Mouse (Mus musculus): ENCODE measurements around the gene Ssr2. TPM values are rescaled to one million over a fixed set of nuclear protein-coding genes. Genes with fewer than 3 reads are reported as not detected.

Gene Ssr2
- polyA plus RNA-seq, 1 experiment from 2014 or later, result 294 TPM

DNA sequence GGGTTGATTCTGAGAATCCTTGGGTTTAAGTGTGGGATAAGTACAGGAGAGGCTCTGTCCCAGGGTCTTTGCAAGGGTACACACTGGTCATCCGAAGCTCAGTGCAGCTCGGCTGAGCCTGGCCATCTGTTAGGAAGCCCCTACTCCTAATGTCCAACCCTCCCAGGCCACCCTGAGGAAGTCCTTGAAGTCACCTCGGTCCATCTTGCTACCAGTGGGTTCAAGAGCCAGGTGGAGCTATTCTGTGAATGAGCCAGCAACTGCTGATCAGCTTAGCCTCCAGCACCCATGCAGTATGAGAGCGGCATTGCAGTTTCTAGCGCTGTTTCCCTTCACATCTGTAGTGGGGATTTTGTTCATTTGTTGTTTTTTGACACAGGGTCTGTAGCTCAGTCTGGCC, 35.6 kb upstream of the Ssr2 start:
- H3K27ac ChIP-seq, result no peak overlapping the region
- no peaks in the 10 kb centered on the region for H3K27me3 ChIP-seq (ENCODE audit: insufficient read depth, low read length)
- DNase-seq (ENCODE audit: low spot score), result no peak
- no peak for TF ChIP-seq CTCF (IDR thresholded peaks at IDR 0.05; ENCODE audit: low read depth)
- peaks cover 26% of the 10 kb centered on the region for H3K4me1 ChIP-seq (replicated peaks; ENCODE audit: insufficient read depth, low read length)
- no peak overlapping the region for H3K4me2 ChIP-seq (ENCODE audit: low read length)
- H3K36me3 ChIP-seq (ENCODE audit: insufficient read depth, low read length), result peaks cover 18% of the 10 kb centered on the region; the same call in 1 of the 2 replicates
- no peak overlapping the region for H3K4me3 ChIP-seq (replicated peaks; ENCODE audit: low read depth, low read length)
- no peak for ATAC-seq (replicated peaks; ENCODE audit: low FRiP score, low read depth)
- no peaks in the 10 kb centered on the region for H3K9me3 ChIP-seq (replicated peaks; ENCODE audit: low read length)
- WGBS, result 63% methylated on average over 5 of the region's 5 CpGs
- H3K9ac ChIP-seq (ENCODE audit: low read depth, low read length), result no peak overlapping the region

DNA sequence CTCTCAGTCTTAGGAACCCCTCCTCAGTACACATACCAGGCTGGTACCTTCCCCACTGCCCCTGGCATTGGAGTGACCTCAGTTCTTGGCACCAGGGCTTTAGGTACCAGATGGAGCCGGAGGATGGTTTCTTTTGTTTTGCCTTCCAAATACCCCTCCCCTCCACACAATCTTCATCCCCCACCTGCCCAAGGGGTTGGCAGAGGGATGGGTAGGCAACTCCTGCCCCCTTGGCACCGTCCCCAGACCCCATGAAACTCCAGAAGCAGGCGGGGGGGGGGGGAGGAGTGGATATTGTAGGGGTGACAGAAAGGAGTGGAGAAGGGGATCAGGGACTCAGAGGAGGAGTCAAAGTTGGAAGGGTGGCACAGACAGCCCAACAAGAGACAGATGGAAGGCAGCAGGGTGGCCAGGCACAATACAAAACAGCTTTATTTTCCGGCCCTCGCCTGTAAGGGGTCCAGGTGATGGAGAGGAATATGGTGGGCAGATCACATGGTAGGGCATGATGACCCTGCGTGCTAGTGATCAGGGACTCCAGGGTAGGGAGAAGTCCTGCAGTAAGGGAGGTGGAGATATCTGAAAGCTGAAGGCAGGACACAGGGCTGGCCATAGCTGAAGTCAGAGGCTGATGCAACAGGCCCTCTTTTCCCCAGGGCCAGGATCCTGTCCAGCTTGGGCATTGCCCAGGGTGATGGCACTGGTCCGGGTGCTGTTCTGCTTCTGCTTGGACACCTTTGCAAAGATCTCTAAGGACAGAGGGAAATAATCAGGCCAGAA, 33.9 kb upstream of the Ssr2 start:
- no peak for TF ChIP-seq CTCF (IDR thresholded peaks at IDR 0.05; ENCODE audit: low read depth)
- Histone ChIP-seq H3K27me3 (ENCODE audit: insufficient read depth, low read length) (no peaks in the 10 kb centered on the region), H3K9me3 (replicated peaks; ENCODE audit: low read length) (no peaks in the 10 kb centered on the region), H3K9ac (ENCODE audit: low read depth, low read length) (no peak overlapping the region), H3K27ac (no peak overlapping the region), H3K4me3 (replicated peaks; ENCODE audit: low read depth, low read length) (no peak overlapping the region), H3K4me2 (ENCODE audit: low read length) (no peak overlapping the region), H3K36me3 (ENCODE audit: insufficient read depth, low read length) (peaks cover 17% of the 10 kb centered on the region; the same call in 1 of the 2 replicates), H3K4me1 (replicated peaks; ENCODE audit: insufficient read depth, low read length) (0 out of 2 replicates have a peak, but pooled peaks cover 9% of the 10 kb centered on the region)
- 68% methylated on average over 7 of the region's 7 CpGs for WGBS
- ATAC-seq (replicated peaks; ENCODE audit: low FRiP score, low read depth), result no peak
- DNase-seq (ENCODE audit: low spot score), result no peak

DNA sequence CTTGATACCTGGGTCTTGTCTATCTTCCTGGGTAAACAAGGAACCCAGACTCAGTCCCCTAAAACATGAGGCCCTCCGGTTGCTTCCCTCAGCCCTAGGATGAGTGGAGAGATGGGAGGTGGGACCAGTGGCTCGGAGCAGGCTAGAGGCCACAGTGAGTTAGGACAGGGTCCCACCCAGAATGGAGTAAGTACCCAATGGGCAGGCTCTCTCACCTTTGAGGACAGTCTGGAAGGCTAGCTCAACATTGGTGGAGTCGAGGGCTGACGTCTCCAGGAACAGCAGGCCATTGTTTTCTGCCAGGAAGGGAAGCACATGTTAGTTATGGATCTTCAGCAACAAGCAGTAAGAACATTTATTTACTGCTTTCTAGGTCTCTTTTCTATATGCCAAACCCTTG, 33.2 kb upstream of the Ssr2 start:
- Histone ChIP-seq H3K36me3 (ENCODE audit: insufficient read depth, low read length) (peaks cover 10% of the 10 kb centered on the region; the same call in 1 of the 2 replicates), H3K9ac (ENCODE audit: low read depth, low read length) (no peak overlapping the region), H3K4me3 (replicated peaks; ENCODE audit: low read depth, low read length) (no peak overlapping the region), H3K4me1 (replicated peaks; ENCODE audit: insufficient read depth, low read length) (0 out of 2 replicates have a peak, but pooled peaks cover 4% of the 10 kb centered on the region), H3K4me2 (ENCODE audit: low read length) (no peak overlapping the region), H3K27ac (no peak overlapping the region), H3K27me3 (ENCODE audit: insufficient read depth, low read length) (no peaks in the 10 kb centered on the region), H3K9me3 (replicated peaks; ENCODE audit: low read length) (no peaks in the 10 kb centered on the region)
- no peak for ATAC-seq (replicated peaks; ENCODE audit: low FRiP score, low read depth)
- WGBS, result 67% methylated on average over 4 of the region's 4 CpGs
- TF ChIP-seq CTCF (IDR thresholded peaks at IDR 0.05; ENCODE audit: low read depth), result no peak
- DNase-seq (ENCODE audit: low spot score), result no peak

DNA sequence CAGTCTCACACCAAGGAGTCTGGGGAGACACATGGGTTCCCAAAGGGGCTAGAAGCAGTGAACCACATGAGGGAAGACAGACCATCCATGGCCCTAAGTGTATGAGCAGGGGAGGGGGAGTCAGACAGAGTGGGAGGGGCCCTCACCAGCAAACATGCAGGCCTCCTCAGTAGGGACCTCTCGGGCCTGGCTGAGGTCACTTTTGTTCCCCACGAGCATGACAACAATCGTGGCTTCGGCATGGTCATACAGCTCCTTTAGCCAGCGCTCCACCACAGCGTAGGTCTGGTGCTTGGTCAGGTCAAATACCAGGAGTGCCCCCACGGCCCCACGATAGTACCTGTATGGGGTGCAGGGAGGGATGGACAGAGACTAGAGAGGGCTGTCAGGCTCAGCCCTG, 32.5 kb upstream of the Ssr2 start:
- H3K4me1 ChIP-seq (replicated peaks; ENCODE audit: insufficient read depth, low read length), result 0 out of 2 replicates have a peak, but pooled peaks cover 4% of the 10 kb centered on the region
- no peak overlapping the region for H3K4me2 ChIP-seq (ENCODE audit: low read length)
- ATAC-seq (replicated peaks; ENCODE audit: low FRiP score, low read depth), result no peak
- no peak overlapping the region for H3K27ac ChIP-seq
- no peak for TF ChIP-seq CTCF (IDR thresholded peaks at IDR 0.05; ENCODE audit: low read depth)
- H3K27me3 ChIP-seq (ENCODE audit: insufficient read depth, low read length), result no peaks in the 10 kb centered on the region
- 79% methylated on average over 8 of the region's 8 CpGs for WGBS
- no peak for DNase-seq (ENCODE audit: low spot score)
- no peaks in the 10 kb centered on the region for H3K9me3 ChIP-seq (replicated peaks; ENCODE audit: low read length)
- 0 out of 2 replicates have a peak, but pooled peaks cover 7% of the 10 kb centered on the region for H3K36me3 ChIP-seq (ENCODE audit: insufficient read depth, low read length)
- H3K4me3 ChIP-seq (replicated peaks; ENCODE audit: low read depth, low read length), result no peak overlapping the region
- no peak overlapping the region for H3K9ac ChIP-seq (ENCODE audit: low read depth, low read length)

DNA sequence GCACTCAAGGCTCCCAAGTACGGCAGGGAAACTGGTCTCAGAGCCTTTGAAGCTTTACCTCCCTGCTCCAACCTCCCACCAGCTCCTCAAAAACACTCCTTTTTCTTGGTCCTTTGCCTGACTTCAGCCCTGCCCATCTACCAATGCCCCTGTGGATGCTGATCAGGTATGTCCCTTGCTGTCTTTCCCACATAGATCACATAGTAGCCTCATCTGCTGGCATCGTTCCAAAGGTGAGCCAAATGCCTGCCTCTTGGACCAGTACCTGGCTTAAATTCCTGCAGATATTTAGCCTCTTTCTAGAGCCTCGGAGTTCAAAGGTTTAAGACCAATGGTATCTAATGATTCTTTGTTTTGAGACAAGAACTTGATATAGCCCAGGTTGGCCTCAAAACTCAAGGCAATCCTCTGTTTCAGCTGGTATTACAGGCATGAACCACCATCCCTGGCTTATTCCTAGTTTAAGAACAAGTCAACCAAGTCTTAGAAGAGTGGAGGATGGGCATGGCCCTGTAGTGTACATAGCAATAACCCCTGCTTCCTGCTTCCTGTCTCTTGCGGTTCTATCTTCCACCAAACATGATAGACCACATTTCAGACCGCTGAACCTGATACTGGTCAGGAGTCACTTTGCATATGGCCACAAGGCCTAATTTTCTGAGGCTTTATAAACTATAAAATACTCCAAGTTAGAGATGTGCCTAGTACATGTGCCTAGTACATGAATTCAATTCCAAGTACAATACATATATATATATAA, 31.8 kb upstream of the Ssr2 start:
- DNase-seq (ENCODE audit: low spot score), result no peak
- H3K4me1 ChIP-seq (replicated peaks; ENCODE audit: insufficient read depth, low read length), result 0 out of 2 replicates have a peak, but pooled peaks cover under 1% of the 10 kb centered on the region
- no peak for TF ChIP-seq CTCF (IDR thresholded peaks at IDR 0.05; ENCODE audit: low read depth)
- H3K4me3 ChIP-seq (replicated peaks; ENCODE audit: low read depth, low read length), result no peak overlapping the region
- ATAC-seq (replicated peaks; ENCODE audit: low FRiP score, low read depth), result no peak
- 0 out of 2 replicates have a peak, but pooled peaks cover under 1% of the 10 kb centered on the region for H3K36me3 ChIP-seq (ENCODE audit: insufficient read depth, low read length)
- no peak overlapping the region for H3K4me2 ChIP-seq (ENCODE audit: low read length)
- no peak overlapping the region for H3K9ac ChIP-seq (ENCODE audit: low read depth, low read length)
- no peaks in the 10 kb centered on the region for H3K27me3 ChIP-seq (ENCODE audit: insufficient read depth, low read length)
- H3K27ac ChIP-seq, result no peak overlapping the region
- H3K9me3 ChIP-seq (replicated peaks; ENCODE audit: low read length), result no peaks in the 10 kb centered on the region
- 56% methylated on average over 5 of the region's 5 CpGs for WGBS

DNA sequence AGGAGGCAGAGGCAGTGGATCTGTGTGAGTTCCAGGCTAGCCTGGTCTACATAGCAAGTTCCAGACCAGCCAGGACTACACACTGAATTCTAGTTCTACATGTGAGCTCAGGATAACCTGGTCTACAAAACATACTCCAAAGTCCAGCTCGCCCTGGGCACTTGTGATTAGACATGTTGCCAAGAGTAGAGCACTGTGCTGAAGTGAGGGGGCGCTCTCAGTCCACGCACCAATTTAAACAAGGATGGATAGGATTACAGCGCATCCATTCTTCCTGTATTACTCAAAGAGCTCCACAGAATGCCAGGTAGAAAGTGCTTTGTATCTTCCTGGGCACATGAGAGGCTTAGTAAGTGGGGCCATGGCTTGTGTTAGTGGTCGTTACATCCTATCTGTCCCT, 31.2 kb upstream of the Ssr2 start:
- ATAC-seq (replicated peaks; ENCODE audit: low FRiP score, low read depth) (no peak), DNase-seq (ENCODE audit: low spot score) (peak; percentile 69)
- Histone ChIP-seq H3K9ac (ENCODE audit: low read depth, low read length) (no peak overlapping the region), H3K27ac (no peak overlapping the region), H3K27me3 (ENCODE audit: insufficient read depth, low read length) (no peaks in the 10 kb centered on the region), H3K4me3 (replicated peaks; ENCODE audit: low read depth, low read length) (no peak overlapping the region), H3K4me2 (ENCODE audit: low read length) (no peak overlapping the region), H3K9me3 (replicated peaks; ENCODE audit: low read length) (no peaks in the 10 kb centered on the region), H3K4me1 (replicated peaks; ENCODE audit: insufficient read depth, low read length) (no peaks in the 10 kb centered on the region), H3K36me3 (ENCODE audit: insufficient read depth, low read length) (no peaks in the 10 kb centered on the region)
- peak; percentile 76 for TF ChIP-seq CTCF (IDR thresholded peaks at IDR 0.05; ENCODE audit: low read depth)
- 26% methylated on average over 5 of the region's 5 CpGs for WGBS
